Mouse (Mus musculus) adrenal gland, postnatal 10 days (tissue): ENCODE results near the gene Lsr. TPM values are rescaled to one million over a fixed set of nuclear protein-coding genes. Genes with fewer than 3 reads are reported as not detected.
"Not testable (repeated sequence)": the region's sequence is repeated elsewhere in the genome, so short reads cannot be mapped to it uniquely, and the experiment has no call there.

Experiments
- DNase-seq: peaks from one replicate; pipeline ENCODE4 v3.0.0; 2021; ENCODE audit warnings: mixed read lengths
- total RNA-seq, 2 experiments: library from RNA; stranded (reverse); gene quantifications; 2 replicates each; pipeline ENCODE4 v1.2.3; 2021

The Lsr gene
- total RNA-seq, 2 experiments from 2014 or later: 11.2 to 21.6 TPM

- DNase-seq: no peak
Observed at GRCm38 (mm10) chr7:30962862-30963261, 10.4 kb downstream of the Lsr start.

- DNase-seq: no peak
Observed at GRCm38 (mm10) chr7:30959786-30960349, 13.4 kb downstream of the Lsr start.

- no peak for DNase-seq
Observed at GRCm38 (mm10) chr7:30958866-30959487, 14.3 kb downstream of the Lsr start.

- no peak for DNase-seq
Observed at GRCm38 (mm10) chr7:30958109-30958865, 15.0 kb downstream of the Lsr start.

- peak; percentile 96 for DNase-seq
Observed at GRCm38 (mm10) chr7:30957367-30957783, 15.9 kb downstream of the Lsr start.

GRCm38 (mm10) chr7:30956756-30957366 lies 16.4 kb downstream of the Lsr start, which contains the start of gene Usf2:
TSS of gene Usf2 (minus strand) at chr7:30956803.
- peak; percentile 89 for DNase-seq

GRCm38 (mm10) chr7:30956357-30956751 lies 16.9 kb downstream of the Lsr start:
- DNase-seq: peak; percentile 60

- peak; percentile 95 for DNase-seq
Observed at GRCm38 (mm10) chr7:30955584-30956356, 17.5 kb downstream of the Lsr start.

GRCm38 (mm10) chr7:30954971-30955520 lies 18.2 kb downstream of the Lsr start:
- DNase-seq: no peak

GRCm38 (mm10) chr7:30954036-30954435 lies 19.2 kb downstream of the Lsr start:
- DNase-seq: peak; percentile 82

GRCm38 (mm10) chr7:30953459-30953858 lies 19.8 kb downstream of the Lsr start:
- DNase-seq: no peak

- DNase-seq: peak; percentile 9
Observed at GRCm38 (mm10) chr7:30952441-30953265, 20.6 kb downstream of the Lsr start.

GRCm38 (mm10) chr7:30949902-30950301 lies 23.4 kb downstream of the Lsr start:
- peak; percentile 41 for DNase-seq

GRCm38 (mm10) chr7:30945876-30946275 lies 27.4 kb downstream of the Lsr start:
- no peak for DNase-seq

GRCm38 (mm10) chr7:30945466-30945865 lies 27.8 kb downstream of the Lsr start:
- not testable (repeated sequence) for DNase-seq

GRCm38 (mm10) chr7:30944706-30945105 lies 28.6 kb downstream of the Lsr start:
- DNase-seq: not testable (repeated sequence)

- no peak for DNase-seq
Observed at GRCm38 (mm10) chr7:30943909-30944635, 29.2 kb downstream of the Lsr start, which contains the start of gene Hamp. TSS of gene Hamp (minus strand) at chr7:30944032.

- not testable (repeated sequence) for DNase-seq
Observed at GRCm38 (mm10) chr7:30942365-30942764, 30.9 kb downstream of the Lsr start.

GRCm38 (mm10) chr7:30940070-30940469 lies 33.2 kb downstream of the Lsr start:
- not testable (repeated sequence) for DNase-seq
